26 mouse cellular contexts compared by ENCODE assay signal in the genomic region with DNA sequence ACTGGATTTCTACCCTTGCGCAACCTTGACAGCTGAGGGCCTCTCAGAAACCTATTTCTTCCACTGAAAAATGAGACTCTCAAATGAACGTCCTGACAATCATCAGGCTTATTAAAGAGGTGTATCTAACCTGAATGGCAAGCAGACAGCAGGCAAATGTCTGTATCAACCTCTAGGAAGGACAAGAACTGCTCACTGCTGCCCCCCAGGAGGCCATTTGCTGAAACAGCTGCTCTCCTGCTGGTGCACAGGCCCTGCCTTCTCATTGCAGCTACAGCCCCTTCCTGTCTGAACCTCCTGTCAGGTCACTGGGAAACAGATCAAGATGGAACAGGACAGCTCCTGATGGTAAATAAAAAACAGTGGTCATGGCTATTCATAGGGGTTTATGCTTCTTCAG. TPM values are rescaled to one million over a fixed set of nuclear protein-coding genes. Genes with fewer than 3 reads are reported as not detected.
DNase-seq lines count a peak whose midpoint lies in the region; ATAC-seq and TF ChIP-seq lines count a peak whose summit lies in the region.
"Had no signal": no experiment of that assay in that cellular context is flagged by ENCODE, and none has a peak within 500 bp of the region (broad histone marks: within the 10 kb centered on the region; RNA-seq: fewer than 3 reads in every experiment).

No protein-coding gene starts in this region.

- no peaks in the 10 kb centered on the region for H3K36me3 ChIP-seq in hindbrain, embryonic 11.5 days (ENCODE audit: control insufficient read depth, insufficient read depth, low read length)
- H3K36me3 ChIP-seq in hindbrain, embryonic 14.5 days (replicated peaks; ENCODE audit: control insufficient read depth, insufficient read depth), result no peaks in the 10 kb centered on the region
- no peaks in the 10 kb centered on the region for H3K36me3 ChIP-seq in liver, embryonic 11.5 days (ENCODE audit: control insufficient read depth, insufficient read depth, low read length)
- no peaks in the 10 kb centered on the region for H3K36me3 ChIP-seq in liver, embryonic 12.5 days
- H3K36me3 ChIP-seq in midbrain, postnatal 0 days (ENCODE audit: insufficient read depth, low read length), result no peaks in the 10 kb centered on the region
- H3K36me3 ChIP-seq: embryonic facial prominence, embryonic 13.5 days; forebrain, embryonic 15.5 days; hindbrain, embryonic 10.5 days; kidney, embryonic 15.5 days; midbrain, embryonic 10.5 days had no signal

- no peaks in the 10 kb centered on the region for H3K4me1 ChIP-seq in hindbrain, embryonic 11.5 days (replicated peaks; ENCODE audit: control insufficient read depth, insufficient read depth, low read length)
- no peaks in the 10 kb centered on the region for H3K4me1 ChIP-seq in hindbrain, embryonic 14.5 days (replicated peaks; ENCODE audit: control insufficient read depth, insufficient read depth, low read length)
- no peaks in the 10 kb centered on the region for H3K4me1 ChIP-seq in liver, embryonic 11.5 days (replicated peaks; ENCODE audit: control insufficient read depth, insufficient read depth, low read length)
- H3K4me1 ChIP-seq in liver, embryonic 12.5 days, result no peaks in the 10 kb centered on the region
- no peaks in the 10 kb centered on the region for H3K4me1 ChIP-seq in midbrain, postnatal 0 days (ENCODE audit: insufficient read depth, low read length)
- H3K4me1 ChIP-seq in lung, adult 2 months (ENCODE audit: control insufficient read depth, insufficient read depth, low read length), result no peaks in the 10 kb centered on the region
- H3K4me1 ChIP-seq: embryonic facial prominence, embryonic 13.5 days; forebrain, embryonic 15.5 days; kidney, embryonic 15.5 days had no signal

- H3K9ac ChIP-seq in hindbrain, embryonic 11.5 days (ENCODE audit: low read depth, low read length), result no peak overlapping the region
- no peak overlapping the region for H3K9ac ChIP-seq in hindbrain, embryonic 14.5 days
- no peak overlapping the region for H3K9ac ChIP-seq in liver, embryonic 11.5 days (ENCODE audit: low read depth, low read length)
- no peak overlapping the region for H3K9ac ChIP-seq in liver, embryonic 12.5 days
- H3K9ac ChIP-seq in midbrain, postnatal 0 days (replicated peaks; ENCODE audit: low read length, poor library complexity, severe bottlenecking), result no peak overlapping the region
- H3K9ac ChIP-seq: embryonic facial prominence, embryonic 13.5 days; forebrain, embryonic 15.5 days; kidney, embryonic 15.5 days; lung, embryonic 14.5 days had no signal

- ATAC-seq in hindbrain, embryonic 11.5 days (ENCODE audit: low FRiP score), result no peak
- no peak for ATAC-seq in hindbrain, embryonic 14.5 days (ENCODE audit: low FRiP score)
- no peak for ATAC-seq in liver, embryonic 11.5 days (replicated peaks; ENCODE audit: low FRiP score)
- no peak for ATAC-seq in liver, embryonic 12.5 days
- no peak for ATAC-seq in midbrain, postnatal 0 days (ENCODE audit: low FRiP score)
- ATAC-seq: forebrain, embryonic 15.5 days had no signal

- TF ChIP-seq POLR2A in lung, adult 2 months (IDR thresholded peaks at IDR 0.05; ENCODE audit: borderline replicate concordance, extremely low read depth, low read depth, low read length), result no peak

- H3K27ac ChIP-seq in hindbrain, embryonic 11.5 days (ENCODE audit: low read depth, low read length), result no peak overlapping the region
- no peak overlapping the region for H3K27ac ChIP-seq in hindbrain, embryonic 14.5 days
- no peak overlapping the region for H3K27ac ChIP-seq in liver, embryonic 11.5 days (ENCODE audit: low read depth, low read length)
- H3K27ac ChIP-seq in liver, embryonic 12.5 days, result no peak overlapping the region
- H3K27ac ChIP-seq in midbrain, postnatal 0 days (ENCODE audit: low read depth, low read length), result no peak overlapping the region
- H3K27ac ChIP-seq: embryonic facial prominence, embryonic 13.5 days; forebrain, embryonic 15.5 days; hindbrain, embryonic 10.5 days; kidney, embryonic 15.5 days; macrophage; midbrain, embryonic 10.5 days had no signal

- H3K9me3 ChIP-seq in hindbrain, embryonic 11.5 days (ENCODE audit: control insufficient read depth, low read length), result no peaks in the 10 kb centered on the region
- H3K9me3 ChIP-seq in hindbrain, embryonic 14.5 days (ENCODE audit: control insufficient read depth, low read length), result no peaks in the 10 kb centered on the region
- no peaks in the 10 kb centered on the region for H3K9me3 ChIP-seq in liver, embryonic 11.5 days (ENCODE audit: control insufficient read depth, low read length)
- H3K9me3 ChIP-seq in liver, embryonic 12.5 days (replicated peaks), result no peaks in the 10 kb centered on the region
- H3K9me3 ChIP-seq in midbrain, postnatal 0 days (ENCODE audit: low read length), result no peaks in the 10 kb centered on the region
- H3K9me3 ChIP-seq: embryonic facial prominence, embryonic 13.5 days; forebrain, embryonic 15.5 days; hindbrain, embryonic 10.5 days; kidney, embryonic 15.5 days; midbrain, embryonic 10.5 days had no signal

- peak; percentile 4 for DNase-seq in hindbrain, embryonic 11.5 days (ENCODE audit: low spot score)
- DNase-seq in hindbrain, embryonic 14.5 days (ENCODE audit: low spot score), result no peak
- peak; percentile 25 for DNase-seq in liver, embryonic 11.5 days (ENCODE audit: low spot score)
- DNase-seq in ES-CJ7 (ENCODE audit: low read depth, low spot score), result peak; percentile 31
- peak; percentile 34 for DNase-seq in ZHBTc4 (ENCODE audit: low read depth, low spot score)
- no peak for DNase-seq in midbrain, postnatal 0 days (ENCODE audit: low spot score)
- DNase-seq in lung, adult 2 months, result no peak
- DNase-seq: adrenal gland, postnatal 10 days; cerebellum, adult 11 months; gastrocnemius, postnatal 36 days; liver; lung, embryonic 14.5 days; thymus, postnatal 25 days had no signal

- no peak overlapping the region for H3K4me3 ChIP-seq in hindbrain, embryonic 11.5 days (ENCODE audit: low read depth, low read length)
- no peak overlapping the region for H3K4me3 ChIP-seq in hindbrain, embryonic 14.5 days (replicated peaks; ENCODE audit: low read length)
- H3K4me3 ChIP-seq in liver, embryonic 11.5 days (ENCODE audit: low read depth, low read length), result no peak overlapping the region
- H3K4me3 ChIP-seq in liver, embryonic 12.5 days, result no peak overlapping the region
- no peak overlapping the region for H3K4me3 ChIP-seq in midbrain, postnatal 0 days (ENCODE audit: low read depth, low read length)
- no peak overlapping the region for H3K4me3 ChIP-seq in lung, adult 2 months (replicated peaks; ENCODE audit: extremely low read depth, low read depth, low read length)
- H3K4me3 ChIP-seq: embryonic facial prominence, embryonic 13.5 days; forebrain, embryonic 15.5 days; hindbrain, embryonic 10.5 days; kidney, embryonic 15.5 days; midbrain, embryonic 10.5 days had no signal

- TF ChIP-seq CTCF in midbrain, postnatal 0 days (IDR thresholded peaks at IDR 0.05), result no peak
- no peak for TF ChIP-seq CTCF in lung, adult 2 months (IDR thresholded peaks at IDR 0.05; ENCODE audit: insufficient read depth, low read length)

- no peaks in the 10 kb centered on the region for H3K27me3 ChIP-seq in hindbrain, embryonic 11.5 days (ENCODE audit: control insufficient read depth, insufficient read depth, low read length)
- H3K27me3 ChIP-seq in hindbrain, embryonic 14.5 days (ENCODE audit: control insufficient read depth, insufficient read depth, low read length), result no peaks in the 10 kb centered on the region
- no peaks in the 10 kb centered on the region for H3K27me3 ChIP-seq in liver, embryonic 11.5 days (replicated peaks; ENCODE audit: control insufficient read depth, insufficient read depth, low read length)
- no peaks in the 10 kb centered on the region for H3K27me3 ChIP-seq in liver, embryonic 12.5 days (replicated peaks)
- H3K27me3 ChIP-seq in midbrain, postnatal 0 days (ENCODE audit: insufficient read depth, low read length), result no peaks in the 10 kb centered on the region
- H3K27me3 ChIP-seq: embryonic facial prominence, embryonic 13.5 days; forebrain, embryonic 15.5 days; kidney, embryonic 15.5 days had no signal

- WGBS in hindbrain, embryonic 11.5 days, result 85% methylated on average over 2 of the region's 2 CpGs
- 90% methylated on average over 2 of the region's 2 CpGs for WGBS in hindbrain, embryonic 14.5 days
- 78% methylated on average over 2 of the region's 2 CpGs for WGBS in liver, embryonic 11.5 days
- 63% methylated on average over 2 of the region's 2 CpGs for WGBS in liver, embryonic 12.5 days (ENCODE audit: insufficient replicate concordance)
- 93% methylated on average over 2 of the region's 2 CpGs for WGBS in midbrain, postnatal 0 days
- 79% methylated on average over 2 of the region's 2 CpGs for WGBS in lung, adult 2 months

- H3K4me2 ChIP-seq in hindbrain, embryonic 11.5 days (replicated peaks; ENCODE audit: low read depth, low read length), result no peak overlapping the region
- H3K4me2 ChIP-seq in hindbrain, embryonic 14.5 days (replicated peaks), result no peak overlapping the region
- H3K4me2 ChIP-seq in liver, embryonic 11.5 days, result no peak overlapping the region
- no peak overlapping the region for H3K4me2 ChIP-seq in liver, embryonic 12.5 days
- no peak overlapping the region for H3K4me2 ChIP-seq in midbrain, postnatal 0 days (ENCODE audit: low read depth, low read length, poor library complexity, severe bottlenecking)
- H3K4me2 ChIP-seq: embryonic facial prominence, embryonic 13.5 days; forebrain, embryonic 15.5 days; kidney, embryonic 15.5 days; lung, embryonic 14.5 days had no signal

RNA-seq across cellular contexts. Expression of gene Bpifa2, which starts 1.7 kb away (rescaled TPM):
- polyA plus RNA-seq in hindbrain, embryonic 11.5 days (2014; fragmentation: Nextera tagmentation; extraction: Ambion mirVana), result not detected in 2 replicates
- polyA plus RNA-seq in hindbrain, embryonic 14.5 days (2014; fragmentation: Nextera tagmentation; extraction: Ambion mirVana), result not detected in 2 replicates
- polyA plus RNA-seq in liver, embryonic 11.5 days (2014; fragmentation: Nextera tagmentation; extraction: Ambion mirVana), result not detected in 2 replicates
- polyA plus RNA-seq in liver, embryonic 12.5 days (2016; fragmentation: Nextera tagmentation; extraction: Ambion mirVana), result not detected in 2 replicates
- 1.3 TPM in 1 of 2 replicates, not detected in the other for total RNA-seq in midbrain, postnatal 0 days (2014; rRNA removed)
- not detected in 2 replicates for polyA plus RNA-seq in midbrain, postnatal 0 days (2015; fragmentation: Nextera tagmentation; extraction: Ambion mirVana)
- not detected in 2 replicates for polyA plus RNA-seq in lung, adult 2 months (2012; rRNA removed)
- total RNA-seq: gastrocnemius, postnatal 36 days; layer of hippocampus, postnatal 25 days; left cerebral cortex, postnatal 36 days had no signal
- polyA plus RNA-seq: embryonic facial prominence, embryonic 13.5 days; forebrain, embryonic 15.5 days; heart, embryonic 16.5 days; hindbrain, embryonic 10.5 days; intestine, embryonic 14.5 days; kidney, embryonic 15.5 days; large intestine, adult 2 months; lung, embryonic 14.5 days; macrophage; midbrain, embryonic 10.5 days; small intestine, adult 2 months had no signal

RNA-seq across cellular contexts. Expression of gene Bpifa6, which starts 31.6 kb away (rescaled TPM):
- polyA plus RNA-seq in hindbrain, embryonic 11.5 days (2014; fragmentation: Nextera tagmentation; extraction: Ambion mirVana), result not detected in 2 replicates
- not detected in 2 replicates for polyA plus RNA-seq in hindbrain, embryonic 14.5 days (2014; fragmentation: Nextera tagmentation; extraction: Ambion mirVana)
- polyA plus RNA-seq in liver, embryonic 11.5 days (2014; fragmentation: Nextera tagmentation; extraction: Ambion mirVana), result not detected in 2 replicates
- not detected in 2 replicates for polyA plus RNA-seq in liver, embryonic 12.5 days (2016; fragmentation: Nextera tagmentation; extraction: Ambion mirVana)
- total RNA-seq in midbrain, postnatal 0 days (2014; rRNA removed), result not detected in 2 replicates
- not detected in 2 replicates for polyA plus RNA-seq in midbrain, postnatal 0 days (2015; fragmentation: Nextera tagmentation; extraction: Ambion mirVana)
- polyA plus RNA-seq in lung, adult 2 months (2012; rRNA removed), result not detected in 2 replicates
- total RNA-seq: adrenal gland, postnatal 10 days; gastrocnemius, postnatal 36 days; layer of hippocampus, postnatal 25 days; left cerebral cortex, postnatal 36 days had no signal
- polyA plus RNA-seq: embryonic facial prominence, embryonic 13.5 days; forebrain, embryonic 15.5 days; heart, embryonic 16.5 days; hindbrain, embryonic 10.5 days; intestine, embryonic 14.5 days; kidney, embryonic 15.5 days; large intestine, adult 2 months; lung, embryonic 14.5 days; macrophage; midbrain, embryonic 10.5 days; small intestine, adult 2 months had no signal

Comparison
In these comparisons a context has a peak if more than half of its experiments do, and no peak if none do; other contexts are left out.
1. DNase-seq: peak in hindbrain, embryonic 11.5 days (single experiment), liver, embryonic 11.5 days (single experiment), ES-CJ7 (single experiment) and ZHBTc4 (single experiment); none in hindbrain, embryonic 14.5 days (single experiment), midbrain, postnatal 0 days (single experiment) and lung, adult 2 months (single experiment).